Mouse (Mus musculus) heart, adult 2 months (tissue): ENCODE data around the gene Xrra1. TPM values are rescaled to one million over a fixed set of nuclear protein-coding genes. Genes with fewer than 3 reads are reported as not detected.
A peak's percentile ranks its signal among the peaks of the same experiment; 100 is the strongest.

Experiments
- DNase-seq, 2 experiments: peaks; one replicate each; pipeline ENCODE4 v3.0.0; 2021
- H3K27ac ChIP-seq: fragments of 200-600 bp; 2 replicates; pipeline ENCODE4 v1.8.1; 2022
- H3K27me3 ChIP-seq: fragments of 200-500 bp; 2 replicates; pipeline ENCODE4 v1.6.1; 2012; ENCODE audit warnings: mild to moderate bottlenecking, low read length, inconsistent platforms, mixed read lengths; ENCODE audit not compliant: control insufficient read depth, insufficient read depth
- H3K36me3 ChIP-seq: fragments of 200-500 bp; 2 replicates; pipeline ENCODE4 v1.6.1; 2012; ENCODE audit warnings: low read length, inconsistent platforms; ENCODE audit not compliant: control insufficient read depth, insufficient read depth
- H3K4me1 ChIP-seq: fragments of 200-500 bp; 2 replicates; pipeline ENCODE4 v1.6.1; 2011; ENCODE audit warnings: low read length; ENCODE audit not compliant: control insufficient read depth, insufficient read depth
- H3K4me3 ChIP-seq: fragments of 200-600 bp; 2 replicates; pipeline ENCODE4 v1.8.1; 2022
- H3K79me2 ChIP-seq: fragments of 200-500 bp; replicated peaks from 2 replicates; pipeline ENCODE4 v1.6.1; 2012; ENCODE audit warnings: mild to moderate bottlenecking, inconsistent platforms, low read length, moderate library complexity, mixed read lengths; ENCODE audit not compliant: control insufficient read depth, insufficient read depth
- H3K9ac ChIP-seq: fragments of 200-500 bp; 2 replicates; pipeline ENCODE4 v1.6.1; 2012; ENCODE audit warnings: low read depth, mild to moderate bottlenecking, control low read depth, inconsistent platforms, low read length, mixed read lengths
- CTCF ChIP-seq: fragments of 200-600 bp; IDR thresholded peaks from 2 replicates; pipeline ENCODE4 v1.8.1; 2022; ENCODE audit warnings: antibody characterized with exemption, mild to moderate bottlenecking, moderate library complexity
- EP300 ChIP-seq: fragments of 200-500 bp; IDR thresholded peaks from 2 replicates; pipeline ENCODE4 v1.6.1; 2011; ENCODE audit warnings: low read depth, low read length, control low read depth; ENCODE audit not compliant: insufficient read depth
- POLR2A ChIP-seq: fragments of 200-500 bp; IDR thresholded peaks from 2 replicates; pipeline ENCODE4 v1.6.1; 2011; ENCODE audit warnings: mild to moderate bottlenecking, low read depth, low read length, control low read depth; ENCODE audit not compliant: insufficient read depth
- WGBS: fragments of 180-500 bp; shearing (Covaris S2); methylation state at CpG from one replicate; pipeline ENCODE4 v1.1.7; 2018; 5-methylcytosine and 5-hydroxymethylcytosine counted together
- intact Hi-C: fragments of 180-260 bp; cut with DNase I; formaldehyde crosslinking; loops from one replicate; pipeline ENCODE4 v1.15.1; 2025
- polyA plus RNA-seq: library from polyadenylated mRNA; depleted of rRNA; stranded (reverse); fragments of >200 nt; gene quantifications from 2 replicates; pipeline ENCODE4 v1.2.3, GENCODE M21; 2012
- total RNA-seq, 2 experiments: library from RNA; stranded (reverse); gene quantifications; 2 replicates each; pipeline ENCODE4 v1.2.3; 2021

The Xrra1 gene
- total and polyA plus RNA-seq, 3 experiments: 0.10 to 0.14 TPM; not detected in 1

- Histone ChIP-seq H3K9ac (no peak overlapping the region), H3K36me3 (no peaks in the 10 kb centered on the region), H3K27ac (no peak overlapping the region), H3K4me1 (no peaks in the 10 kb centered on the region), H3K27me3 (no peaks in the 10 kb centered on the region), H3K79me2 (no peaks in the 10 kb centered on the region), H3K4me3 (no peak overlapping the region)
- intact Hi-C loops: no loop called here
- no peak for TF ChIP-seq EP300
- TF ChIP-seq POLR2A: no peak
- no peak for TF ChIP-seq CTCF
- no peak for DNase-seq
Measured at GRCm38 (mm10) chr7:99887743-99888142, 28.8 kb downstream of the Xrra1 start.

GRCm38 (mm10) chr7:99889175-99889880 is 30.4 kb downstream of the Xrra1 start:
- Histone ChIP-seq H3K79me2 (no peaks in the 10 kb centered on the region), H3K4me3 (no peak overlapping the region), H3K27me3 (no peaks in the 10 kb centered on the region), H3K9ac (no peak overlapping the region), H3K4me1 (no peaks in the 10 kb centered on the region), H3K27ac (no peak overlapping the region), H3K36me3 (no peaks in the 10 kb centered on the region)
- WGBS: 35% methylated on average over 10 of the region's 10 CpGs
- TF ChIP-seq EP300 (no peak), CTCF (peak; percentile 21)
- intact Hi-C loops: no loop called here
- DNase-seq: no peak

GRCm38 (mm10) chr7:99890168-99890755 is 31.3 kb downstream of the Xrra1 start:
- Histone ChIP-seq H3K36me3 (no peaks in the 10 kb centered on the region), H3K9ac (no peak overlapping the region), H3K27me3 (no peaks in the 10 kb centered on the region), H3K4me3 (no peak overlapping the region), H3K79me2 (no peaks in the 10 kb centered on the region), H3K27ac (no peak overlapping the region), H3K4me1 (no peaks in the 10 kb centered on the region)
- 75% methylated on average over 3 of the region's 3 CpGs for WGBS
- no peak for TF ChIP-seq EP300
- TF ChIP-seq CTCF: no peak
- TF ChIP-seq POLR2A: no peak
- no peak for DNase-seq
- intact Hi-C loops: no loop called here

GRCm38 (mm10) chr7:99891471-99891870 is 32.6 kb downstream of the Xrra1 start:
- TF ChIP-seq CTCF: peak; percentile 32; the same call in 1 of the 2 replicates
- TF ChIP-seq POLR2A: no peak
- TF ChIP-seq EP300: no peak
- no peak for DNase-seq
- WGBS: 34% methylated on average over 3 of the region's 3 CpGs
- H3K4me3 ChIP-seq: no peak overlapping the region
- H3K27ac ChIP-seq: no peak overlapping the region
- H3K9ac ChIP-seq: no peak overlapping the region
- no peaks in the 10 kb centered on the region for H3K27me3 ChIP-seq
- no peaks in the 10 kb centered on the region for H3K4me1 ChIP-seq
- no peaks in the 10 kb centered on the region for H3K79me2 ChIP-seq
- intact Hi-C loops: no loop called here
- no peaks in the 10 kb centered on the region for H3K36me3 ChIP-seq

GRCm38 (mm10) chr7:99892351-99892750 is 33.4 kb downstream of the Xrra1 start:
- WGBS: 75% methylated on average over 2 of the region's 2 CpGs
- intact Hi-C loops: no loop called here
- Histone ChIP-seq H3K36me3 (no peaks in the 10 kb centered on the region), H3K27me3 (no peaks in the 10 kb centered on the region), H3K27ac (no peak overlapping the region), H3K79me2 (no peaks in the 10 kb centered on the region), H3K4me1 (no peaks in the 10 kb centered on the region), H3K9ac (no peak overlapping the region), H3K4me3 (no peak overlapping the region)
- TF ChIP-seq EP300 (no peak), CTCF (no peak), POLR2A (no peak)
- no peak for DNase-seq

- no peaks in the 10 kb centered on the region for H3K4me1 ChIP-seq
- H3K27ac ChIP-seq: no peak overlapping the region
- H3K36me3 ChIP-seq: no peaks in the 10 kb centered on the region
- no peak for DNase-seq
- intact Hi-C loops: no loop called here
- no peak overlapping the region for H3K4me3 ChIP-seq
- TF ChIP-seq POLR2A: no peak
- TF ChIP-seq EP300: no peak
- no peak for TF ChIP-seq CTCF
- H3K9ac ChIP-seq: no peak overlapping the region
- WGBS: 87% methylated on average over 3 of the region's 3 CpGs
- no peaks in the 10 kb centered on the region for H3K27me3 ChIP-seq
- H3K79me2 ChIP-seq: no peaks in the 10 kb centered on the region
Measured at GRCm38 (mm10) chr7:99893967-99894366, 35.1 kb downstream of the Xrra1 start.
